Mouse (Mus musculus): ENCODE results near the gene Slc30a5.

DNA sequence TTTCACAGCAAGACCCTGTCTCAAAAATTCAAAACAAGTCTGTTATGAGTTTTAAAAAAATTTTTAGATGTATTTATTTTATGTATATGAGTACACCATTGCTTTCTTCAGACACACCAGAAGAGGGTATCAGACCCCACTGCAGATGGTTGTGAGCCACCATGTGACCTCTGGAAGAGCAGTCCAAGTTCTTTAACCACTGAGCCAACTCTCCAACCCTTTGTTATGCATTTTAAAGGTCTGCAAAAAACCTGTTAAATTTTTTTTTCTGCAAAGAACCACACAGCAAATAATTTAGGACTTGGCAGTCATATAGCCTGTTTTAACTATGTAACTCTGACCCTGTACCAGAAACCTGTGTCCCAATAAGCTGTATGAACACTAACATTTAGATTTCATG is 58.5 kb downstream of the Slc30a5 start:
- no peak for TF ChIP-seq CTCF (IDR thresholded peaks at IDR 0.05; ENCODE audit: insufficient read depth, low read length)
- TF ChIP-seq POLR2A (IDR thresholded peaks at IDR 0.05; ENCODE audit: borderline replicate concordance, extremely low read depth, low read depth, low read length): no peak

Measured in lung, adult 2 months (tissue).